Comparison of ENCODE assay signal across 8 mouse cellular contexts in the genomic region with DNA sequence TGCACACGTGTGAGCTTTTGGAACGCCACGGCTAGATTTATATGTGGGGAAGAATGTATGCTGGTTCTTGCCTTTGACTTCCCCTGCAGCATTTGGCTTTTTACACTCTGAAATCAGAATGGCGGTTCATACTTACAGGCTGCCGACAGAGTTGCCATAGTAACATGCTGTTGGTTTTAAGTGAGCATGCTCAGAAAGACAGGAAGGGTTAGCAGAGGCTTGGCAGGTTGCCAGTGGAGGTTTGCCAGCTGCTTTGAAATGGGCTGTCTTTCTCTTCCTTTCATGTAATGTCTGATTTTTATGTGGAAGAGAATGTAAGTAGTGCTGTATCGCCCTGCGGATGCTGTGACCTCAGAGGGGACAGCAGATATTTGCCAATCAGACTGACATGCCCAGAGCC. TPM values are rescaled to one million over a fixed set of nuclear protein-coding genes. Genes with fewer than 3 reads are reported as not detected.
DNase-seq lines count a peak whose midpoint lies in the region; ATAC-seq and TF ChIP-seq lines count a peak whose summit lies in the region.

No protein-coding gene starts in this region.

- ATAC-seq in intestine, postnatal 0 days, result no peak

- WGBS in embryonic facial prominence, embryonic 10.5 days, result 74% methylated on average over 7 of the region's 7 CpGs
- WGBS in intestine, postnatal 0 days, result 36% methylated on average over 7 of the region's 7 CpGs

- H3K27ac ChIP-seq in embryonic facial prominence, embryonic 10.5 days (replicated peaks), result peak overlapping the region; percentile 61; the same call in 1 of the 2 replicates
- no peak overlapping the region for H3K27ac ChIP-seq in intestine, postnatal 0 days (ENCODE audit: low read depth, low read length)

- H3K36me3 ChIP-seq in embryonic facial prominence, embryonic 10.5 days (replicated peaks), result peaks cover 38% of the 10 kb centered on the region
- peaks cover 30% of the 10 kb centered on the region for H3K36me3 ChIP-seq in intestine, postnatal 0 days (ENCODE audit: control insufficient read depth, insufficient read depth)

- no peak for TF ChIP-seq CTCF in intestine, postnatal 0 days (IDR thresholded peaks at IDR 0.05; ENCODE audit: low read depth)

- peaks cover 8% of the 10 kb centered on the region for H3K4me1 ChIP-seq in embryonic facial prominence, embryonic 10.5 days
- no peaks in the 10 kb centered on the region for H3K4me1 ChIP-seq in intestine, postnatal 0 days (replicated peaks; ENCODE audit: control insufficient read depth, insufficient read depth, low read length)

- H3K4me2 ChIP-seq in intestine, postnatal 0 days (replicated peaks; ENCODE audit: low read depth), result peak overlapping the region; percentile 40; the same call in 1 of the 2 replicates

- intact Hi-C loops in left cerebral cortex, postnatal 25 days (cut with DNase I), result no loop called here

- no peaks in the 10 kb centered on the region for H3K27me3 ChIP-seq in embryonic facial prominence, embryonic 10.5 days (replicated peaks; ENCODE audit: low read depth, poor library complexity, severe bottlenecking)
- no peaks in the 10 kb centered on the region for H3K27me3 ChIP-seq in intestine, postnatal 0 days (replicated peaks; ENCODE audit: control insufficient read depth, insufficient read depth, low read length)

- H3K4me3 ChIP-seq in embryonic facial prominence, embryonic 10.5 days, result no peak overlapping the region
- H3K4me3 ChIP-seq in intestine, postnatal 0 days (ENCODE audit: low read depth, low read length), result 0 out of 2 replicates have a peak overlapping the region, but pooled peaks have one; percentile 1

- H3K9ac ChIP-seq in intestine, postnatal 0 days (ENCODE audit: low read depth, low read length), result no peak overlapping the region

- peak; percentile 93 for DNase-seq in adrenal gland, adult 2 months
- peak; percentile 68 for DNase-seq in embryonic facial prominence, embryonic 10.5 days (ENCODE audit: low spot score)
- DNase-seq in heart, adult 11 months, result peak; percentile 99
- peak; percentile 97 to 98 for DNase-seq in left cerebral cortex, postnatal 25 days (ENCODE audit: low spot score in 2 of 2)
- DNase-seq in mesoderm, embryonic 11.5 days (ENCODE audit: low read depth, low spot score), result peak; percentile 90
- peak; percentile 100 for DNase-seq in right cerebral cortex, postnatal 14 days
- DNase-seq in urinary bladder, postnatal 25 days (ENCODE audit: low spot score), result peak; percentile 76

- no peaks in the 10 kb centered on the region for H3K9me3 ChIP-seq in embryonic facial prominence, embryonic 10.5 days
- H3K9me3 ChIP-seq in intestine, postnatal 0 days (ENCODE audit: control insufficient read depth), result no peaks in the 10 kb centered on the region

RNA-seq across cellular contexts. Expression of a gene that starts 32.3 kb away (rescaled TPM):
- 10 to 100 TPM; 19.0 to 20.1 TPM for total RNA-seq in adrenal gland, adult 2 months (2021)
- 1.7 and 1.8 TPM in 2 replicates for polyA plus RNA-seq in adrenal gland, adult 2 months (2012; rRNA removed)
- polyA plus RNA-seq in embryonic facial prominence, embryonic 10.5 days (2016; fragmentation: Nextera tagmentation; extraction: Ambion mirVana), result 26.6 and 26.9 TPM in 2 replicates
- polyA plus RNA-seq in intestine, postnatal 0 days (2015; fragmentation: Nextera tagmentation; extraction: Ambion mirVana), result 23.2 and 27.4 TPM in 2 replicates
- 10 to 100 TPM; 37.0 to 37.1 TPM for total RNA-seq in left cerebral cortex, postnatal 25 days (2021)
